Mouse (Mus musculus): ENCODE data around the gene Pygo1.
A peak's percentile ranks its signal among the peaks of the same experiment; 100 is the strongest.

Pygo1 gene

DNA sequence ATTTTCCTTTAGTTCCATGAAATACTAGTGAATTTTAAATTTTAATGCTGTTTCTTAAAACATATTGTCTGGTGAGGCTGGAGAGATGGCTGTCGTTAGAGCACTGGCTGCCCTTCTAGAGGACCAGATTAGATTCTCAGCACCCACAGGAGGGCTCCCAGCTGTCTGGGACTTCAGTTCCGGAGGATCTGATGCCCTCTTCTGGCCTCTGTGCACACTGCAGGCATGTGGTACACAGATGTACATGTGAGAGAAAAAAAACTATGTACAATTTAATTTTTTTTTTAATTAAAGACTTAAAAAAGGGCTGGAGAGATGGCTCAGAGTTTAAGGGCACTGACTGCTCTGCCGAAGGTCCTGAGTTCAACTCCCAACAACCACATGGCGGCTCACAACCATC lies 9.9 kb downstream of the Pygo1 start:
- DNase-seq (ENCODE audit: low read depth, low spot score): no peak

DNA sequence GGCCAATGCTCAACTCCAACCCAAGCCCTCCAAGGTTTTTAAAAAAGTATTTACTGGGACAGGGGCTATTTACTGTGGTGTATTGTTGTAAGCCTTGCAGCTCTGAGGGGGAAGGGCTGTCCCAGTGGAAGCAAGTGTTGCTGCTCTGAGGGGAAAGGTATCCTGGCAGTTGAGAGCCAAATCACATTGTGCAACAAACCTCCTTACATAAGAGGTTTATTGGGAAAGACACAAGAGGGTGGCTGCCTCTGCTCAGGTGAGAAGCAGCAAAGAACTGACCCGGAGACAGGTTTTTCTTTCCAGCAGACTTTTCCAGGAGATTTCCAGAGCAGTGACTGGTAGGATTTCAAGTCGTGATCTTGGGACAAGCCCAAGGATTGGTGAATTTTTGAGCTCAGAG lies 10.9 kb downstream of the Pygo1 start:
- DNase-seq (ENCODE audit: low read depth, low spot score): no peak

DNA sequence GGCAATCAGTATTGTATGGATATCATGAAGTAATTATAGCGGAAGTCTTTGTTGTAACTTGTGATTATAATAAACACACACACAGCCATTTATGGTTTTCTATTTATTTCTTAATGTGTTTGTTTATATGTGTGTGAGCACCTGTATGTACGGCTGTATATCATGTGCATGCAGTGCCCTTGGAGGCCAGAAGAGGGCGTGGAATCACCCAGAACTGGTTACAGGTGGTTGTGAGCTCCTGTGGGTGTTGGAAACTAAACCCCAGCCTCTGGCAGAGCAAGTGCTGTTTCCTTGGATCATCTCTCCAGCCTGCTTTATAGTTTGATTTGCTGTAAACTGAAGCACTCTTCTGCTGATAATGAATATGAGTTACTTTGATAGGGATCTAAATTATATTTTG lies 18.0 kb downstream of the Pygo1 start:
- DNase-seq (ENCODE audit: low read depth, low spot score): no peak

DNA sequence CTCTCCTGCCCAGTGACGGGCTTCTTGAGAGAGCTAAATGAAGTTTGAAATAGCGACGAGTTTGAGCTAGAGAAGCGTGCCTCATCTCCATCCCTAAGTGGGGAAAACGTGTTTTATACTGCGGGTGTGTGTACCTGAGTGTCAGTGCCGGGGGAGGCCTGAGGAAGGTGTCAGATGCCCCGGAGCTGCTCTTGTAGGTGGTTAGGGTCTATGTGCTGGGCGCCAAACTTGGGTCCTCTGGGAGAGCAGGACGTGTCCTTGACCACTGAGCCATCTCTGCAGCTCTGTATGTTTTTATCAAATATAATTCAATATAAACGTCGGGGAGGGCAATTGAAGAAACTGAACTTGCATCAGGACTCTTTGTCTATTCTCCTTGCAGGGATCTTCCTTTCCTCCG lies 18.8 kb downstream of the Pygo1 start:
- no peak for DNase-seq (ENCODE audit: low read depth, low spot score)

DNA sequence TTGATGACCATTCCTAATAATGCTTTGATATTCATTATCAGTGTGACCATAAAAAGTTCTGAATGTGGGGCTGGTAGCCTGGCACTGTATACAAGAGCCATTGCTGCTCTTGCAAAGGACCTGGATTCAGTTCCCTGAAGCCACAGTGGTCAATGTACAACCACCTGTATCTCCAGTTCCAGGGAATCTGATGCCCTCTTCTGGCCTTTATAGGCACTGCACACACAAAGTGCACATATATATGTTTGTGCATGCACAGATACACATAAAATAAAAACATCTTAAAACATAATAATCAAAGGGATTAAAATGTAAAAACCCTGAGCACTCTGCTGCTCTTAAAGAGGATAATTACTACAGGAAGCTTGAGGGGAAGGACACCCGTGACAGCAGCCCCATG lies 21.6 kb downstream of the Pygo1 start:
- no peak for DNase-seq (ENCODE audit: low read depth, low spot score)

DNA sequence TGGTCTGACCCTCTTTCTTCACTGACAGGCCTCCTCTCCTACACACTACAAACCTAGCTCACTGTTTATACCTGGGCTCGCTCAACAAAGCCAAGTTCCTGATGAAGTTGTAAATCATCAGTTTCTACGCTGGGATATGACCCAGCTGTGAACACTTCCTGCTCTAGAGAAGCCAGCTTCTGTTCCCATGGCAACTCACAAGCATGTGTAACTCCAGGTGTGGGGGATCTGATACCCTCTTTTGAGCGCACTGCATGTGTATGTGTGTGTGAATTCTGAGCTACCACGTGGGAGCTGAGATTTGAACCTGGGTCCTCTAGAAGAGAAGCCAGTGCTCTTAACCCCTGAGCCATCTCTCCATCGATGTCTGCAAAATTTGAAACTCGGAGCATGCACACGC lies 24.1 kb downstream of the Pygo1 start:
- DNase-seq (ENCODE audit: low read depth, low spot score): peak; percentile 70

DNA sequence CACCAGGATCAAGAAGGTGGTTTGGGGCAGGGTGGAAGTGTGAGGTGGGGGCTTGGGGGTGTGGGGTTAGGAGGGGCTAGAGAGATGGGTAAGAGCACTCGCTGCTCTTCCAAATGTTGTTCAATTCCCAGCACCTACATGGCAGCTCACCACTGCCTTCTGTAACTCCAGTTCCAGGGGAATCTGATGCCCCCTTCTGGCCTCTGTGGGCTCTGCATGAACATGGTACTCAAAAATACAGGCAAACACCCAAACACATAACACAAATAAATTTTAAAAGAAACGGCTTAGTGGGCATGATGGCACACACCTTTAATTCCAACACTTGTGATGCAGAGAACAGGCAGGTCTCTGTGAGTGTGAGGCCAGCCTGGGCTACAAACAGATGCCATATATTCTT lies 29.3 kb downstream of the Pygo1 start:
- peak; percentile 36 for DNase-seq (ENCODE audit: low read depth, low spot score)

DNA sequence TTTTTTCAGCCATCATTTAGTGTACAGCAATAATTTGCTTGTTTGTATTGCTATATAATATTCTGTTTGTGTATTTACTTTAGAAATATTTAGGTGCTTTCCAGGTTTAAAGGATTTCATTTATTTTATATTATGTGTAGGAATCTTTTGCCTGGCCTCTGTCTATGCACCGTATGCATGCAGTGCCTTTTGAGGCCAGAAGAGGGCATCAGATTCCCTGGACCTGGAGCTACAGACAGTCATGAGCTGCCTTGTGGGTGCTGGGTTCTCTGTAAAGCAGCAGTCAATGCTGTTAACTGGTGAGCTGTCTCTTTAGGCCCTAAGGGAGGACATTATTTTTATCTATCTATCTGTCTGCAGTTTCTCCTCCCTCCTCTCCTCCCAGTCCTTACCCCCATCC lies 30.1 kb downstream of the Pygo1 start:
- peak; percentile 58 for DNase-seq (ENCODE audit: low read depth, low spot score)

DNA sequence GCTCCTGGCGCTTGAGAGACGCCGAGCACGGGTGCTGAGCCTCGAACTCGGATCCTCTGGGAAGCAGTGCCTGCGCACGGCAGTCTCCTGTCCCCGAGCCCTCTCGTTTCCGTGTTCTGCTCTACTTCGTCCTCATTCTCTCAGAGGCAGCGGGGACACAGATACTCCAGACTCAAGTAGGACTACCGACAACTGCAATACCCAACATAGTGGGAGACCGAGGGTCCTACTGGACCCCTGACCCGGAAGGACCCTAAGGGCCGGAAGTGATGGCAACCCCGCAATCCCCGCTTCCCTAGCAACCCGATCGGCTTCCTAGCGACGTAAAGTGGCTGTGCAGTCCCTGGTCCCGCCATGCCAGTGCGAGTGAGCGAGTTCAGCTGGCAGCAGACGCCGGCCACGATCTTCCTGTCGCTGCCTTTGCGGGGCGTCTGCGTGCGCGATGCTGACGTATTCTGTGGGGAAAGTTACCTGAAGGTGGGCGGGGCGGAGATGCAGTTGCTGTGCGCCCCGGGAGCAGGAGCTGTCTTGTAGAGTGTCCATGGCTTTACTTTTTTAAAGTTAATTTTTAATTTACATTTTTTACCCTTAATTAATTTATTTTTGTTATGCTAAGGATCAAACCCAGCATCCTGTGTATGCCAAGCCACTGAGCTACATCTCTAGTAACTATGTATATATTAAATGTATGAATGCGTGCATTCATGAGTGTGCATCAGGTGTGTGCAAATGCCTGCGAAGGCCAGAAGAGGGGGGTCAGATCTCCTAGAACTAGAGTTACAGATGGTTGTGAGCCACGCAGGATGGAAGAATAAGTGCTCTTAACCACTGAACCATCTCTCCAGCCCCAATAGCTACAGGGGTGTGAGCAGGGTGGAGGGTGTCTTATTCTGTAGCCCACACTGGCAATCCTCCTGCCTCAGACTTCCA lies 33.3 kb downstream of the Pygo1 start, which contains the start of the genes Dyx1c1 and Gm44503:
Gene Dyx1c1, plus strand, starts transcription at position 265 of the 930 bp plus-strand sequence.
Gene Gm44503, plus strand, starts transcription at position 332 of the 930 bp plus-strand sequence.
- peak; percentile 88 for DNase-seq (ENCODE audit: low read depth, low spot score)

DNA sequence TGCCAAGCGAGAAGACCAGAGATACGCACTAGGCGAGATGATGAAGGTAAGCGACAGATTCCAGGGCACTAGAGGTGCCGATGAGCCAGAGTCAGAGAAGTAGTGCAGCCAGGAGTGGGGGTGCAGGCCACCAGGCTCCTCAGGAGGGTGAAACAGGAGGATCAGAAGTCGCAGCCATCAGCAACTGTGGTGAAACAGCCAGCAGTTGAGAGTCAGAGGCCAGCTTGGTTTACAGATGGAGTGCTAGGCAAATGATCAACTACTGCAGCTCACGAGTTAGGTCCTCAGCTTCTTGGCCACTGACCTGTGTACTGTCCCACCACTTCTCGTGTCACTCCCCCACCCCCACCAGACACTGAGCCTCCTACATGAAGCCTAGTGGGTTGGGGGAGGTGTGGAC lies 35.9 kb downstream of the Pygo1 start:
- DNase-seq (ENCODE audit: low read depth, low spot score): no peak

DNA sequence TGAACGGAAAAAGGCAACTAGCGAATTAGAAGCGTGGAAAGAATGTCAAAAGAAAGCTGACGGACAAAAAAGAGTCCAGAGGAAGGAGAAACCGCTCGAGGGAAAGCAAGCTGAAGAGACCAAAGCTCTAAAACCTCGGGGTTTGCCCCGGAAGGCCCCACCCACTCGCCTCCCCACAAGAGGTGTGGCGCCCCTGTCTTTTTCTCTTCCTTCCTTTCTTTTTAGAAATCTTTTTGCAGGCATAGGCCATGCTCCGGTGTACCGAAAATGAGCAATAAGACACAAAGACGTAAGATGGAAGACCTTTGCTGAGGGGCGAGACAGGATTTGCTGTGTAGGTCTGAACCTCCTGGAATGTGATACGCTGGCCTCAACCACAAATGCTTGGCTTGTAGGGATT lies 36.5 kb downstream of the Pygo1 start:
- no peak for DNase-seq (ENCODE audit: low read depth, low spot score)

DNA sequence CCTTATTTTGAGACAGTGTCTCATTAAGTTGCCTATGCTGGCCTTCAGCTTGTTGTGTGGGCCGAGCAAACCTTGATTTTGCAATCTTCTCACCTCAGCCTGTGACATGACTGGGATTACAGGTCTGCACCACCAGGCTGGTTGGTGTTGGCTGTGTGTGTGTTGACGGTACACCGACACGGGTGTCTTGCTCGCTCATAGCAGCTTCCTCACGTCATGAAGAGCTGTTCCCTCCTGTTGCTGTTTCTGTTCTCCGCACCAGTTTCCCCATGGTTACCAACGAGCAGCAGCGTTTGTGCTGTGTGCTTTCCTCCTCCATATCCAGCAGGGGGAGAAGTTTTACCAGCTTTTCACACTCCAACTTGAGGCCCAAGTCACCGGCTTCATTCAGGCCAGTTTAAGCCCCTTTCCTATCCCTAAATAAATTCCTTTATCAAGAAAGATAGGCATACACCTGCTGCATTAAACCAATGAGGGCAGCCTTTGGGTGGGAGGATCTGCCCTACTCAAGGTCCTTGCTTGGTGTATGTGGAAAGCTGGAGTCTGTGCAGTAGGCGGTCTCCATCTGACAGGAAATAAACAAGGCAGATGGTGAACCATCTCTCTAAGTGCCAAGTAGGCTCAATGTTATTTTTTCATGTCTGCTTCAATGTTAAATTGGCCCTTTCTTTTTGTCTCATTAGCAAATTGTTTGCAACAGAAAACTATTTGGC lies 43.1 kb downstream of the Pygo1 start:
- DNase-seq (ENCODE audit: low read depth, low spot score): peak; percentile 57

DNA sequence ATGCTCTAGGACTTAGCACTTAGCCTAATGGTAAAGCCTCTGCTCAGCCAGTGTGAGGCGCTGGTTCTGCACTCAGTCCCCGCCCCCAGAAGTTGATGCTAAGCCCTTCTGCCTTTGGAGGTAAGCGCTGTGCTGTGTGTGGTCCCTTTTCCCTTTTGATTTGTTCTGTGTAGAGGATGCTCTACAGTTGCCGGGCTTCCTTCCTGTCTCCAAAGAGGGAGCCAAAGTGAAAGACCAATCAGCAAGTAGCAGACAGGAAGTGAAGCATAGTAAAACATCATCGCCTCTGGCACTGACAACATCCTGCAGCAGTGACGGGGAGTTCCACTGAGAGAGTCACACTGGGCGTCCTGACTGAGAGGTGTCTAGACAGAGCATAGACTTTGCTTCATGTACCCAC lies 44.4 kb downstream of the Pygo1 start:
- DNase-seq (ENCODE audit: low read depth, low spot score): no peak

DNA sequence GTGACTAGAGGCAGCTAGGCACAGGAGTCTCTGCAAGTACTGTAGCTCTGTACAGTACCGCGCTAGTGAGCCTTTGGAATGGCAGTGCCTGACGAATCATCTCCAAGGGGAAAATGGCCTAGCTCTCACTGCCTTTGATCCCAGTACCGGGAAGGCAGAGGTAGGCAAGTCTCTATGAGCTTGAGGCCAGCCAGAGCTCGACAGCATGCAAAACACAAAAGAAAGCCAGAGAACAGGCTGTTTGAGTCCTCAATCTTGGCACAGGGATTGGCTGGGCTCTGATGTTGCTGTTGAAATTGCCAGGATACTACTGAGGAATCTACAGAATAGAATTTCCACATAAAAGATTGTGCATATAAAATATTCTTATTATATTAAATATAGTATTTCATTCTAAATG lies 47.0 kb downstream of the Pygo1 start:
- no peak for DNase-seq (ENCODE audit: low read depth, low spot score)

DNA sequence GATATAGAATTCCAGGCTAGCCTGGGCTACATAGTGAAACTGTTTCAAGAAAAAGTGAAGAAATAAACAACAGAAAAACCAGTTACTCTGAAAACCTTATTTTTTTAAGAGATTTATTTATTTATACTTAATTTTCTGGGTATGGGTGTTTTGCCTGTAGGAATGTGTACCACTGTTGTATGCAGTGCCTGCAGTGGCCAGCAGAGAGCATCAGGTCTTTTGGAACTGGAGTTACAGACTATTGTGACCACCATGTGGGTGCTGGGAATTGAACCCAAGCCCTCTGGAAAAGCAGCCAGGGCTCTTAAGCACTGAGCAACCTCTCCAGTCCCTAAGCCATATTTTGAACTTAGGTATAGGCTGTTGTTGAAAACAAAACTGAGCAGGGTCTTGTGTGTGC lies 47.5 kb downstream of the Pygo1 start:
- no peak for DNase-seq (ENCODE audit: low read depth, low spot score)

DNA sequence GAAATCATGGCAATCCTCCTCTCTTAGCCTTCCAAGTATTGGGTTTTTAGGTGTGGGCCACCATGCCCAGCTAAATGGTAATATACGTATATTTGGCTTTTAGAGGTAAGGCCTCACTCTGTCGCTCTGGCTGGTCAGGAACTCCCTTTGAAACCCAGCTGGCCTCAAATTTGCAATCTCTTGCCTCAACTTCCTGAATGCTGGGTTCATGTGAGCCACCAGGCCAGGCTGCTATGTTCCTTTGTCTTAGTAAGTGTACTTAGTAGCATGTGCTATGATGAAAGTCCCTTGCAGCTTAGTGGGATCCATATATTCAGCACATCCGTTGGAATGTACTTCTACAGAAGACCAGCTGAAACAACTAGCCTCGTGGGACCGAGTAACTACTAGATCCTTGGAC lies 49.3 kb downstream of the Pygo1 start:
- DNase-seq (ENCODE audit: low read depth, low spot score): no peak

DNA sequence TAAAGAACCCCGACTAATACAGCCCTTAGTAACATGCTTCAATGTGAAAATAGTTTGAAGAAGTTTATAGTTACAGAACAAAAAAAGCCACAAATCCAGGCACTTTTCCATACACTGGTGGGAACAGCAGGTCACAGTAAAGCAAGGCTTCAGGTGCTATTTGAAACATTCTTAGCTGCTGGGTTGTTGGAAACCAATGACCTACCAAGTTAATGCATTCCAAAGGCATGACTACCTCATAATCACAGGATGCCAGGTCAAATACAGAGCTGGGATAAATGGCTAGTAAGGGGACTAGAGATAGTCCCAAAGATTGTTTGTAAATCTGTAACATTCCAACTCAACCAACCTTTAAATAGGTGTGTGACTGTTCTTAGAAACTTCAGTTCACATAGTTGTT lies 49.8 kb downstream of the Pygo1 start:
- DNase-seq (ENCODE audit: low read depth, low spot score): no peak

DNA sequence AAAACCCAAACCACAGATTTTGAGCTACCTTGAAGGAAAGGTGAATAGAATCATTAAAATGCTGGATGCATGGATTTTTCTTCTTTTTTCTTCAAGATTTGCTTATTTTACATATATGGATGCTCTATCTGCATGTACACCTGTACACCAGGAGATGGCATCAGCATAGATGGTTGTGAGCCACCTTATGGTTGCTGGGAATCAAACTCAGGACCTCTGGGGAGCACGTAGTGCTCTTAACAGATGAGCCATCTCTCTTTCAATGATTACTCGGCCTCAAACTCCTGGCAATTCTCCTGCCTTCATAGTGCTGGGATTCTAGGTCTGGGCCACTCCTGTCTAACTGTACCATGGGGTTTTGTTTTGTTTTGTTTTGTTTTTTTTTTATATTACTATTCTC lies 57.6 kb downstream of the Pygo1 start:
- DNase-seq (ENCODE audit: low read depth, low spot score): no peak

DNA sequence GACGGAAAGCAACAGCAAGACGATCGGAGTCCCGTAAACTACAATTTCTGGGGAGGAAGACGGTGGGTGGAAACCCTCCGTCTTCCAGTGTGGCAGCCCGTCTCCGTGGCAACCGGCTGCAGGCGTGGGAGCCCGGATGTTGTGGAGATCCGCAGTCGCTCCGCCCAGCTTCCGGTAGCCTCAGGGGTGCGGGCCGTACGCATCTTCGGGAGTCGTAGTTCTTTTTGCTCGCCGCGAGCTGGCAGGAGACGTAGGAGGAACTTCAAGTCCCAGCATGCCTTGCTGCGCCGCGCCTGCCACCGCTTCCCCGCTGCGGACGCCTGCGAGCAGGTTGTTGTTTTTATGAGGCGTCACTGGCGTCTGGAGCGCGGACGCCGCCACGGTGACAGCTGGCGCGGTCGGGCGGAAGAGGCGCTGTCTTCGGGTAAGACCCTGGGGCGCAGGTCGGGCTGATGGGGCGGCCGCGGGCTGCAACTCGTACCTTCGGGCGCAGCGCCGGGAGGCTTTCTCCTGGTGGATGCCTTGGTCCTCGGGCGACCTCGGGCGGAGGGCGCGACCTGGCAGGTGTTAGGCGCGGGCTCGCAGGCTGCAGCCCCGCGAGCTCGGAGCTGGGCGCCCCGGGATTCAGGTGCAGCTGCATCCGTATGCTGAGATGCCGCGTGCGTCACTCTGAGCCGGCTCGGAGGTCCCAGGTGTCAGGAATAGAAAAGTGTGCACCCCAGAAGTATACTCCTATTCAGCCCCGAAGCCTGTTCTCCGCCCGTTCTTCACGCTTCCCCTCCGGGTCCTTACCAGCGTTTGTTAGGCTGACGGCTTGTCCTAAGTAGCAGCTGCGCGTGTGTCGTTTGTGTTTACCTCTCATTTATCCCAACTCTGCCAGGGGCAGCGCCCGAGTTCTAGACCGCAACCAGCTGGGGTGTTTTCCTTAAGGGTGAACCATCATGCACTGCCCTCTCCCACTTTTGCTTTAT lies 60.1 kb downstream of the Pygo1 start, which contains the start of the genes Ccpg1os and Ccpg1:
Gene Ccpg1os, minus strand, starts transcription at position 133 of the 971 bp plus-strand sequence.
Gene Ccpg1, plus strand, starts transcription at position 180 of the 971 bp plus-strand sequence.
- DNase-seq (ENCODE audit: low read depth, low spot score): peak; percentile 97

DNA sequence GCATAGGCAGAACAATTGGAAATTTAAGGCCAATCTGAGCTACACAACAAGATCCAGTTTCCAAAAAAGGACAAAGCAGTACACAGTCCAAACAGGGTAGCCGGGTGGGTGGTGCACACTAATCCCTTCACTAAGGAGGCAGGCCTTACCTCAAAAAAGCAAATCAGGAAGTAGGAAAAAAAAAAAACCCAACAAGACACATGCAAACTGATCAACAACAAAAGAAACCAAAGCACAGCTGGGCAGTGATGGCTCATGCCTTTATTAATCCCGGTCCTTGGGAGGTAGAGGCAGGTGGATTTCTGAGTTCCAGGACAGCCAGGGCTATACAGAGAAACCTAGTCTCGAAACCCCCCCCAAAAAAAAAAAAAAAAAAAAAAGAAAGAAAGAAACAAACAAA lies 62.3 kb downstream of the Pygo1 start:
- no peak for DNase-seq (ENCODE audit: low read depth, low spot score)

DNA sequence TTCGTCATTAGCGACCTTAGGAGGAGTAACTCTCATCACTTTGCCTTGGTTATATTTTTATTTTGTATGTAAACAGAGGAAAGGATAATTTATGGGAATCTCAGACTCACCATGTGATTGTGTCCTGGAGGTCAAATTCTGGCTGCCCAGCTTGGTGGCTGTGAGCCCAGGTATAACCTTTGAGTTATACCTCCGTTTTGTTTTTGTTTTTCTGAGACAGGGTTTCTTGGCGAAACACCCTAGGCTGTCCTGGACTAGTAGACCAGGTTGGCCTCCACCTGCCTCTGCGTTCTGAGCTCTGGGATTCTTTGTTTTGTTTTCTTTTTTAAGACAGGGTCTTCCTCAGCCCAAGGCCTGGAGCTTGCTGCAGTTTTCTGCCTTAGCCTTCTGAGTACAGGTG lies 63.3 kb downstream of the Pygo1 start:
- no peak for DNase-seq (ENCODE audit: low read depth, low spot score)

Data from forelimb bud, embryonic 11.5 days (tissue).